Mouse (Mus musculus) induced T-regulatory cell, adult 2 months (primary cell): Measurements from ENCODE around the gene Trafd1.

ENCODE experiments used
- DNase-seq: peaks from one replicate; pipeline ENCODE4 v3.0.0-alpha.2; 2012; ENCODE audit warnings: low read depth

Trafd1 gene

GRCm38 (mm10) chr5:121384757-121385460, 523 bp downstream of the Trafd1 start:
- DNase-seq, result no peak

GRCm38 (mm10) chr5:121383857-121384756, 1.3 kb downstream of the Trafd1 start:
- DNase-seq, result peak; percentile 76

- DNase-seq, result peak; percentile 63
These were observed 4.7 kb downstream of the Trafd1 start for GRCm38 (mm10) chr5:121380692-121381091.

- DNase-seq, result no peak
These were observed 6.7 kb downstream of the Trafd1 start for GRCm38 (mm10) chr5:121378678-121379256.

- peak; percentile 85 for DNase-seq
These were observed 8.5 kb downstream of the Trafd1 start for GRCm38 (mm10) chr5:121376972-121377371.

- no peak for DNase-seq
These were observed 10.6 kb downstream of the Trafd1 start for GRCm38 (mm10) chr5:121374790-121375189.

- no peak for DNase-seq
These were observed 13.7 kb downstream of the Trafd1 start for GRCm38 (mm10) chr5:121371712-121372111.

GRCm38 (mm10) chr5:121367255-121367654, 18.2 kb downstream of the Trafd1 start:
- DNase-seq, result no peak

GRCm38 (mm10) chr5:121366449-121367225, 18.8 kb downstream of the Trafd1 start:
- no peak for DNase-seq

- DNase-seq, result no peak
These were observed 22.0 kb downstream of the Trafd1 start for GRCm38 (mm10) chr5:121363441-121363840.

GRCm38 (mm10) chr5:121361696-121362095, 23.7 kb downstream of the Trafd1 start:
- no peak for DNase-seq

- no peak for DNase-seq
These were observed 26.2 kb downstream of the Trafd1 start for GRCm38 (mm10) chr5:121359229-121359628.

- no peak for DNase-seq
These were observed 41.4 kb downstream of the Trafd1 start for GRCm38 (mm10) chr5:121343997-121344396.

GRCm38 (mm10) chr5:121342490-121342889, 42.9 kb downstream of the Trafd1 start:
- DNase-seq, result no peak

- peak; percentile 83 for DNase-seq
These were observed 44.4 kb downstream of the Trafd1 start for GRCm38 (mm10) chr5:121340965-121341473.

- DNase-seq, result no peak
These were observed 45.8 kb downstream of the Trafd1 start for GRCm38 (mm10) chr5:121339507-121340230.

GRCm38 (mm10) chr5:121336776-121337175, 48.7 kb downstream of the Trafd1 start:
- no peak for DNase-seq

- no peak for DNase-seq
These were observed 49.4 kb downstream of the Trafd1 start for GRCm38 (mm10) chr5:121336009-121336408.

- peak; percentile 54 for DNase-seq
These were observed 50.0 kb downstream of the Trafd1 start for GRCm38 (mm10) chr5:121335426-121335825.

- DNase-seq, result no peak
These were observed 51.0 kb downstream of the Trafd1 start for GRCm38 (mm10) chr5:121334454-121334853.

- no peak for DNase-seq
These were observed 51.5 kb downstream of the Trafd1 start for GRCm38 (mm10) chr5:121333976-121334375.
